Mouse (Mus musculus): ENCODE results near the gene Dnttip1.
A peak's percentile ranks its signal among the peaks of the same experiment; 100 is the strongest.

Gene Dnttip1

GRCm38 (mm10) chr2:164754105-164754504 is 8.3 kb downstream of the Dnttip1 start:
- no peak for DNase-seq (ENCODE audit: low spot score in 2 of 2)

GRCm38 (mm10) chr2:164754800-164755199 is 9.0 kb downstream of the Dnttip1 start:
- no peak for DNase-seq (ENCODE audit: low spot score in 2 of 2)

GRCm38 (mm10) chr2:164757841-164758240 is 12.1 kb downstream of the Dnttip1 start:
- DNase-seq (ENCODE audit: low spot score in 2 of 2), result no peak

GRCm38 (mm10) chr2:164758692-164759091 is 12.9 kb downstream of the Dnttip1 start:
- no peak for DNase-seq (ENCODE audit: low spot score in 2 of 2)

GRCm38 (mm10) chr2:164760059-164760833 is 14.5 kb downstream of the Dnttip1 start:
- DNase-seq (ENCODE audit: low spot score in 2 of 2), result no peak

GRCm38 (mm10) chr2:164761502-164761901 is 15.7 kb downstream of the Dnttip1 start:
- DNase-seq (ENCODE audit: low spot score in 2 of 2), result no peak

GRCm38 (mm10) chr2:164761971-164762370 is 16.2 kb downstream of the Dnttip1 start:
- DNase-seq (ENCODE audit: low spot score in 2 of 2), result no peak

GRCm38 (mm10) chr2:164762593-164762992 is 16.8 kb downstream of the Dnttip1 start:
- no peak for DNase-seq (ENCODE audit: low spot score in 2 of 2)

- peak in 1 of 2 experiments; percentile 50 for DNase-seq (ENCODE audit: low spot score in 2 of 2)
Measured at GRCm38 (mm10) chr2:164765841-164766240, 20.1 kb downstream of the Dnttip1 start.

- no peak for DNase-seq (ENCODE audit: low spot score in 2 of 2)
Measured at GRCm38 (mm10) chr2:164767812-164768540, 22.2 kb downstream of the Dnttip1 start.

- DNase-seq (ENCODE audit: low spot score in 2 of 2), result peak; percentile 97 to 99
Measured at GRCm38 (mm10) chr2:164769258-164770037, 23.7 kb downstream of the Dnttip1 start, which contains the start of gene Ube2c. Gene Ube2c, plus strand, starts transcription at chr2:164769898.

- no peak for DNase-seq (ENCODE audit: low spot score in 2 of 2)
Measured at GRCm38 (mm10) chr2:164770279-164770678, 24.5 kb downstream of the Dnttip1 start.

GRCm38 (mm10) chr2:164771123-164771522 is 25.3 kb downstream of the Dnttip1 start:
- no peak for DNase-seq (ENCODE audit: low spot score in 2 of 2)

- DNase-seq (ENCODE audit: low spot score in 2 of 2), result no peak
Measured at GRCm38 (mm10) chr2:164773229-164773988, 27.6 kb downstream of the Dnttip1 start.

- DNase-seq (ENCODE audit: low spot score in 2 of 2), result no peak
Measured at GRCm38 (mm10) chr2:164773989-164774364, 28.2 kb downstream of the Dnttip1 start.

- no peak for DNase-seq (ENCODE audit: low spot score in 2 of 2)
Measured at GRCm38 (mm10) chr2:164776130-164776529, 30.3 kb downstream of the Dnttip1 start.

- DNase-seq (ENCODE audit: low spot score in 2 of 2), result no peak
Measured at GRCm38 (mm10) chr2:164776801-164777200, 31.0 kb downstream of the Dnttip1 start.

- DNase-seq (ENCODE audit: low spot score in 2 of 2), result no peak
Measured at GRCm38 (mm10) chr2:164777246-164778014, 31.6 kb downstream of the Dnttip1 start.

GRCm38 (mm10) chr2:164778015-164778287 is 32.2 kb downstream of the Dnttip1 start:
- no peak for DNase-seq (ENCODE audit: low spot score in 2 of 2)

GRCm38 (mm10) chr2:164778809-164779208 is 33.0 kb downstream of the Dnttip1 start:
- DNase-seq (ENCODE audit: low spot score in 2 of 2), result no peak

Measured in left cerebral cortex, adult 9 months (tissue).